Comparison of ENCODE assay signal across 25 mouse cellular contexts in the genomic region with DNA sequence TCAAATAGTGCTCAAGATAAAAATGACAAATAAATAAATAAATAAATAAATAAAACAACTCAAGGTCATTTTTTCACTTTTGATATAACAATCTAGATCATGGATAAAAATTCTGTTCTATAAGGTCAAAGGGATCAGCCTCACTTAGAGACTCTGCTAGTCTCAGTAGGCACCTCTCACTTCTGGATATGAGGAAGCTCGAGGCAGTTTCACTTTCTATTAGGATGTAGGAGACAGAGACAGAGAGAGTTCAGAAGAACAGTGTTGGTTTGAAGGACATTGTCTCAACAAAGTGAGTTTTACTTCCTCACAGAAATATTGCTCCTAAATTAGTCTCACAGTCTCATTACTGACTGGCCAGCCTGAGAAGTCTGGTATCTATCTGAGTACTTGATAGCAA.
"Had no signal": no experiment of that assay in that cellular context is flagged by ENCODE, and none has a peak within 500 bp of the region (broad histone marks: within the 10 kb centered on the region; RNA-seq: fewer than 3 reads in every experiment).

No protein-coding gene starts in this region.

- H3K4me2 ChIP-seq: heart, embryonic 12.5 days; hindbrain, embryonic 12.5 days; hindbrain, embryonic 15.5 days; intestine, embryonic 15.5 days; limb, embryonic 12.5 days; liver, embryonic 11.5 days; liver, embryonic 13.5 days; liver, embryonic 15.5 days had no signal

- H3K4me3 ChIP-seq: heart, embryonic 10.5 days; heart, embryonic 12.5 days; hindbrain, embryonic 10.5 days; hindbrain, embryonic 12.5 days; hindbrain, embryonic 15.5 days; intestine, embryonic 15.5 days; left cerebral cortex, adult 2 months; limb, embryonic 10.5 days; limb, embryonic 12.5 days; liver, embryonic 13.5 days; liver, embryonic 15.5 days had no signal

- H3K4me1 ChIP-seq: heart, embryonic 10.5 days; heart, embryonic 12.5 days; hindbrain, embryonic 10.5 days; hindbrain, embryonic 12.5 days; hindbrain, embryonic 15.5 days; intestine, embryonic 15.5 days; limb, embryonic 10.5 days; limb, embryonic 12.5 days; liver, embryonic 13.5 days; liver, embryonic 15.5 days had no signal

- H3K27me3 ChIP-seq: heart, embryonic 12.5 days; hindbrain, embryonic 12.5 days; hindbrain, embryonic 15.5 days; intestine, embryonic 15.5 days; limb, embryonic 12.5 days; liver, embryonic 13.5 days; liver, embryonic 15.5 days had no signal

- H3K27ac ChIP-seq: heart, embryonic 10.5 days; hindbrain, embryonic 10.5 days; hindbrain, embryonic 12.5 days; hindbrain, embryonic 15.5 days; intestine, embryonic 15.5 days; left cerebral cortex, adult 2 months; limb, embryonic 10.5 days; limb, embryonic 12.5 days; liver, embryonic 13.5 days; liver, embryonic 15.5 days had no signal

- H3K36me3 ChIP-seq: heart, embryonic 10.5 days; heart, embryonic 12.5 days; hindbrain, embryonic 10.5 days; hindbrain, embryonic 12.5 days; hindbrain, embryonic 15.5 days; intestine, embryonic 15.5 days; limb, embryonic 10.5 days; limb, embryonic 12.5 days; liver, embryonic 13.5 days; liver, embryonic 15.5 days had no signal

- ATAC-seq: inflammation-experienced regulatory T-cells, adult 6 months; intestine, embryonic 15.5 days; intestine, postnatal 0 days; liver, postnatal 0 days had no signal

- DNase-seq: gastrocnemius, postnatal 25 days; heart, adult 18-20 months; heart, postnatal 10 days; heart, postnatal 4 days; kidney, adult 18-20 months; kidney, adult 8-10 months; kidney, postnatal 10 days; kidney, postnatal 25 days; kidney, postnatal 4 days; liver; liver, embryonic 13.5 days; liver, postnatal 0 days had no signal

- H3K9ac ChIP-seq: heart, embryonic 12.5 days; hindbrain, embryonic 12.5 days; hindbrain, embryonic 15.5 days; intestine, embryonic 15.5 days; limb, embryonic 12.5 days; liver, embryonic 13.5 days; liver, embryonic 15.5 days; liver, postnatal 0 days had no signal

- H3K9me3 ChIP-seq: heart, embryonic 10.5 days; heart, embryonic 12.5 days; hindbrain, embryonic 10.5 days; hindbrain, embryonic 12.5 days; hindbrain, embryonic 15.5 days; intestine, embryonic 15.5 days; limb, embryonic 10.5 days; limb, embryonic 12.5 days; liver, embryonic 13.5 days; liver, embryonic 15.5 days had no signal
